ENCODE assay signal across 23 mouse cellular contexts in the genomic region with DNA sequence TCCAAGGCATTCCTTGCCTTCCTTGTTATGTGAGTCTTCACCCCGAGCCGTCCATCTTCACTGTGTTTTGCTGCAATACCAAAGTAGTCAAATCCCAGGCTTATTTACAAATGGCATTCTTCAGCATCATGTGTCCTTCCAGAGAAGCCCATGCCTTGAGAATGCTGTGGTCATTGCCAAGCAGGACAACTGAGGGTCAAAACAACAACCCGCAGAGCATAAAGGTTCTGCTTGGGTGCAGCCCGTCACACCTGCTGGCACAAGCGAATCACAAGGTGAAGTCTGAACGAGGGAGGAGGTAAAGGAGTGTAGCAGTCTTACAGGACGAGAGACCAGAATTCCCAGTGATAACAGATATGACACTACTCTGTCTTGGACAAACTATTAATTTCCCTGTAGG. TPM values are rescaled to one million over a fixed set of nuclear protein-coding genes. Genes with fewer than 3 reads are reported as not detected.
DNase-seq lines count a peak whose midpoint lies in the region; ATAC-seq and TF ChIP-seq lines count a peak whose summit lies in the region.
"Had no signal": no experiment of that assay in that cellular context is flagged by ENCODE, and none has a peak within 500 bp of the region (broad histone marks: within the 10 kb centered on the region; RNA-seq: fewer than 3 reads in every experiment).

No protein-coding gene starts in this region.

- peaks cover 5% of the 10 kb centered on the region; the same call in 1 of the 2 replicates for H3K9me3 ChIP-seq in kidney, embryonic 14.5 days (ENCODE audit: control insufficient read depth, low read length)
- no peaks in the 10 kb centered on the region for H3K9me3 ChIP-seq in kidney, postnatal 0 days (replicated peaks; ENCODE audit: low read length)
- no peaks in the 10 kb centered on the region for H3K9me3 ChIP-seq in intestine, embryonic 15.5 days
- H3K9me3 ChIP-seq: embryonic facial prominence, embryonic 13.5 days; forebrain, embryonic 12.5 days; heart, embryonic 15.5 days; hindbrain, embryonic 13.5 days had no signal

- 64% methylated on average over 7 of the region's 7 CpGs for WGBS in kidney, embryonic 14.5 days
- 49% methylated on average over 7 of the region's 7 CpGs for WGBS in kidney, postnatal 0 days
- whole genome bisulfite sequencing in intestine, embryonic 15.5 days: 83% methylated on average over 7 of the region's 7 CpGs

- H3K4me1 ChIP-seq in kidney, embryonic 14.5 days (ENCODE audit: control insufficient read depth, insufficient read depth, low read length): no peaks in the 10 kb centered on the region
- H3K4me1 ChIP-seq in kidney, postnatal 0 days (replicated peaks; ENCODE audit: insufficient read depth, low read length): no peaks in the 10 kb centered on the region
- H3K4me1 ChIP-seq in intestine, embryonic 15.5 days (replicated peaks): no peaks in the 10 kb centered on the region
- H3K4me1 ChIP-seq: embryonic facial prominence, embryonic 13.5 days; forebrain, embryonic 12.5 days; hindbrain, embryonic 13.5 days had no signal

- no peak overlapping the region for H3K4me3 ChIP-seq in kidney, embryonic 14.5 days (ENCODE audit: low read length)
- H3K4me3 ChIP-seq in kidney, postnatal 0 days (replicated peaks; ENCODE audit: low read depth, low read length): no peak overlapping the region
- H3K4me3 ChIP-seq in intestine, embryonic 15.5 days (replicated peaks): no peak overlapping the region
- H3K4me3 ChIP-seq: embryonic facial prominence, embryonic 13.5 days; forebrain, embryonic 12.5 days; heart, embryonic 15.5 days; hindbrain, embryonic 13.5 days had no signal

- H3K27ac ChIP-seq in kidney, embryonic 14.5 days (ENCODE audit: low read depth, low read length): no peak overlapping the region
- H3K27ac ChIP-seq in kidney, postnatal 0 days: no peak overlapping the region
- no peak overlapping the region for H3K27ac ChIP-seq in intestine, embryonic 15.5 days
- H3K27ac ChIP-seq: embryonic facial prominence, embryonic 13.5 days; forebrain, embryonic 12.5 days; heart, embryonic 15.5 days; hindbrain, embryonic 13.5 days had no signal

- TF ChIP-seq CTCF in kidney, postnatal 0 days (IDR thresholded peaks at IDR 0.05; ENCODE audit: low read depth): no peak

- no peak for ATAC-seq in kidney, embryonic 14.5 days (ENCODE audit: low FRiP score, low TSS enrichment)
- peak; percentile 86 for ATAC-seq in kidney, postnatal 0 days (replicated peaks; ENCODE audit: low FRiP score, low read depth)
- no peak for ATAC-seq in intestine, embryonic 15.5 days
- ATAC-seq: activated CD4-positive, CD25-positive, alpha-beta regulatory T cell, adult 4 months; forebrain, embryonic 16.5 days had no signal

- H3K9ac ChIP-seq in kidney, embryonic 14.5 days (ENCODE audit: low read depth, low read length): no peak overlapping the region
- H3K9ac ChIP-seq in kidney, postnatal 0 days (ENCODE audit: low read depth, low read length): no peak overlapping the region
- no peak overlapping the region for H3K9ac ChIP-seq in intestine, embryonic 15.5 days
- H3K9ac ChIP-seq: embryonic facial prominence, embryonic 13.5 days; forebrain, embryonic 12.5 days; heart, embryonic 15.5 days; hindbrain, embryonic 13.5 days had no signal

- no peaks in the 10 kb centered on the region for H3K36me3 ChIP-seq in kidney, embryonic 14.5 days (ENCODE audit: control insufficient read depth, insufficient read depth, low read length)
- no peaks in the 10 kb centered on the region for H3K36me3 ChIP-seq in kidney, postnatal 0 days (ENCODE audit: insufficient read depth, low read length)
- no peaks in the 10 kb centered on the region for H3K36me3 ChIP-seq in intestine, embryonic 15.5 days
- H3K36me3 ChIP-seq: embryonic facial prominence, embryonic 13.5 days; forebrain, embryonic 12.5 days; heart, embryonic 15.5 days; hindbrain, embryonic 13.5 days had no signal

- H3K4me2 ChIP-seq in kidney, embryonic 14.5 days (replicated peaks; ENCODE audit: low read depth, low read length): no peak overlapping the region
- H3K4me2 ChIP-seq in kidney, postnatal 0 days (ENCODE audit: low read length): no peak overlapping the region
- H3K4me2 ChIP-seq in intestine, embryonic 15.5 days (replicated peaks): no peak overlapping the region
- H3K4me2 ChIP-seq: embryonic facial prominence, embryonic 13.5 days; forebrain, embryonic 12.5 days; heart, embryonic 11.5 days; heart, embryonic 15.5 days; hindbrain, embryonic 13.5 days had no signal

- DNase-seq in kidney, adult 11 months: peak; percentile 88
- DNase-seq in kidney, postnatal 0 days (ENCODE audit: low spot score): peak; percentile 34
- peak; percentile 73 to 86 for DNase-seq in kidney, postnatal 36 days
- no peak for DNase-seq in neural tube, embryonic 10.5 days (ENCODE audit: extremely low spot score, low spot score)
- no peak for DNase-seq in right cerebral cortex, postnatal 25 days
- DNase-seq: adrenal gland, postnatal 14 days; cerebellum, adult 11-12 months; cerebellum, adult 9-11 months; cerebellum, postnatal 36 days; gastrocnemius, postnatal 10 days; heart, adult 18-20 months; heart, postnatal 14 days had no signal

- H3K27me3 ChIP-seq in kidney, embryonic 14.5 days (ENCODE audit: control insufficient read depth, insufficient read depth, low read length): no peaks in the 10 kb centered on the region
- no peaks in the 10 kb centered on the region for H3K27me3 ChIP-seq in kidney, postnatal 0 days (ENCODE audit: insufficient read depth, low read length)
- no peaks in the 10 kb centered on the region for H3K27me3 ChIP-seq in intestine, embryonic 15.5 days (replicated peaks)
- H3K27me3 ChIP-seq: embryonic facial prominence, embryonic 13.5 days; forebrain, embryonic 12.5 days; heart, embryonic 15.5 days; hindbrain, embryonic 13.5 days had no signal

RNA-seq across cellular contexts. Expression of a gene that starts 21.6 kb away (rescaled TPM):
- 19.1 and 30.2 TPM in 2 replicates for polyA plus RNA-seq in kidney, embryonic 14.5 days (2014; fragmentation: Nextera tagmentation; extraction: Ambion mirVana)
- polyA plus RNA-seq in kidney, postnatal 0 days (2015; fragmentation: Nextera tagmentation; extraction: Ambion mirVana): 21.0 and 22.1 TPM in 2 replicates
- polyA plus RNA-seq in intestine, embryonic 15.5 days (2015; fragmentation: Nextera tagmentation; extraction: Ambion mirVana): 15.8 and 16.0 TPM in 2 replicates
- polyA plus RNA-seq: activated CD4-positive, CD25-positive, alpha-beta regulatory T cell, adult 4 months had no signal

RNA-seq across cellular contexts. Expression of a gene that starts 45.9 kb away (rescaled TPM):
- polyA plus RNA-seq in kidney, embryonic 14.5 days (2014; fragmentation: Nextera tagmentation; extraction: Ambion mirVana): not detected in 2 replicates
- not detected in 2 replicates for polyA plus RNA-seq in kidney, postnatal 0 days (2015; fragmentation: Nextera tagmentation; extraction: Ambion mirVana)
- not detected in 2 replicates for polyA plus RNA-seq in intestine, embryonic 15.5 days (2015; fragmentation: Nextera tagmentation; extraction: Ambion mirVana)
- polyA plus RNA-seq: activated CD4-positive, CD25-positive, alpha-beta regulatory T cell, adult 4 months; C2C12; embryonic facial prominence, embryonic 13.5 days; forebrain, embryonic 12.5 days; forebrain, embryonic 16.5 days; frontal cortex, adult 2 months; heart, embryonic 11.5 days; heart, embryonic 15.5 days; hindbrain, embryonic 13.5 days had no signal

Comparison
In these comparisons a context has a peak if more than half of its experiments do, and no peak if none do; other contexts are left out.
1. DNase-seq: peak in kidney, adult 11 months (single experiment), kidney, postnatal 0 days (single experiment) and kidney, postnatal 36 days (2 of 2); none in neural tube, embryonic 10.5 days (single experiment) and right cerebral cortex, postnatal 25 days (single experiment).